Mouse (Mus musculus): ENCODE measurements around the gene Pde7b. TPM values are rescaled to one million over a fixed set of nuclear protein-coding genes. Genes with fewer than 3 reads are reported as not detected.

Pde7b gene
- total and polyA plus RNA-seq, 2 experiments from 2014 or later = 3.3 to 6.0 TPM

DNA sequence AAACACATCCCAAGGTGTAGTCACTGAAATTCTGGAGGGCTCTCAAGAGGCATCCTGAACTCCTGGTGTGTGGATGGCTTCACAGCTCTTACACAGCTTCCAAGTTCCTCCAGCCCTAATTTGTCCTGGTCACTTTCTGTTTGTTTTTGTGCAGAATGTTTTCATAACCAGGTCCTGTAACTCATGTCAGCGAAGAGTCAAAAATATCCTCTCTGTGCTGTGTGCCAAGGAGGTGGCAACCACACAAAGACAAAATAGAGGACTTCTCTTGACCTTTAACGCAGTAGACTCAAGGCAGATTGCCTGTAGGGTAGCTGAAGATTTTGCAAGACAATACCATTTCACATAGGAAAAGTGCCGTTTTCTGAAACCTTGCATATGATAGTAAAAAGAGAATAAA lies 14.9 kb upstream of the Pde7b start:
- WGBS = 82% methylated on average over 3 of the region's 3 CpGs
- TF ChIP-seq CTCF (IDR thresholded peaks at IDR 0.05) = no peak
- Histone ChIP-seq H3K9ac (replicated peaks; ENCODE audit: low read length, poor library complexity, severe bottlenecking) (no peak overlapping the region), H3K36me3 (ENCODE audit: insufficient read depth, low read length) (no peaks in the 10 kb centered on the region), H3K4me3 (ENCODE audit: low read depth, low read length) (no peak overlapping the region), H3K27ac (ENCODE audit: low read depth, low read length) (no peak overlapping the region), H3K4me1 (ENCODE audit: insufficient read depth, low read length) (no peaks in the 10 kb centered on the region), H3K9me3 (ENCODE audit: low read length) (no peaks in the 10 kb centered on the region), H3K4me2 (ENCODE audit: low read depth, low read length, poor library complexity, severe bottlenecking) (no peak overlapping the region), H3K27me3 (ENCODE audit: insufficient read depth, low read length) (no peaks in the 10 kb centered on the region)
- ATAC-seq (ENCODE audit: low FRiP score) (no peak), DNase-seq (ENCODE audit: low spot score) (no peak)

DNA sequence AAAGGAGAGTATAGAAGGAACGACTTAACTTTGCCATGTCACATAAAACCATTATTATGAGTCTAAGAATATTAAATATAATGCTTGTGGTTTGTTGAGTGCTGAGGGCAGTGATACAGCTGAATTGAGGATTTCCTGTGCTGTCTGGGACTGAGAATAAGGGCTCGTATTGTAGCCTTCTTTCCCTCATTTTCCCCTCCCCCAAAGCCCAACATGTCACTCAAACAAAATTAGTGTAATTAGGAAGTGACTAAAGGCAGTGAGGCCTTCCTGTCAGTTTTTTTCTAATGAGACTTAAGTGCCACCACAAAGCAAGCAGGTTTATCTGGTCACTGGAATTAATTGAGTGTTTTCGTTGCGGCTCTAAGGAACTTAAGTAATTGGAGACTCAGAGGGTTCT lies 12.3 kb upstream of the Pde7b start:
- H3K4me3 ChIP-seq (ENCODE audit: low read depth, low read length) = no peak overlapping the region
- no peaks in the 10 kb centered on the region for H3K36me3 ChIP-seq (ENCODE audit: insufficient read depth, low read length)
- no peak for TF ChIP-seq CTCF (IDR thresholded peaks at IDR 0.05)
- no peaks in the 10 kb centered on the region for H3K27me3 ChIP-seq (ENCODE audit: insufficient read depth, low read length)
- 48% methylated on average over 4 of the region's 4 CpGs for WGBS
- H3K4me1 ChIP-seq (ENCODE audit: insufficient read depth, low read length) = no peaks in the 10 kb centered on the region
- DNase-seq (ENCODE audit: low spot score) (no peak), ATAC-seq (ENCODE audit: low FRiP score) (no peak)
- no peak overlapping the region for H3K27ac ChIP-seq (ENCODE audit: low read depth, low read length)
- no peak overlapping the region for H3K9ac ChIP-seq (replicated peaks; ENCODE audit: low read length, poor library complexity, severe bottlenecking)
- no peak overlapping the region for H3K4me2 ChIP-seq (ENCODE audit: low read depth, low read length, poor library complexity, severe bottlenecking)
- no peaks in the 10 kb centered on the region for H3K9me3 ChIP-seq (ENCODE audit: low read length)

DNA sequence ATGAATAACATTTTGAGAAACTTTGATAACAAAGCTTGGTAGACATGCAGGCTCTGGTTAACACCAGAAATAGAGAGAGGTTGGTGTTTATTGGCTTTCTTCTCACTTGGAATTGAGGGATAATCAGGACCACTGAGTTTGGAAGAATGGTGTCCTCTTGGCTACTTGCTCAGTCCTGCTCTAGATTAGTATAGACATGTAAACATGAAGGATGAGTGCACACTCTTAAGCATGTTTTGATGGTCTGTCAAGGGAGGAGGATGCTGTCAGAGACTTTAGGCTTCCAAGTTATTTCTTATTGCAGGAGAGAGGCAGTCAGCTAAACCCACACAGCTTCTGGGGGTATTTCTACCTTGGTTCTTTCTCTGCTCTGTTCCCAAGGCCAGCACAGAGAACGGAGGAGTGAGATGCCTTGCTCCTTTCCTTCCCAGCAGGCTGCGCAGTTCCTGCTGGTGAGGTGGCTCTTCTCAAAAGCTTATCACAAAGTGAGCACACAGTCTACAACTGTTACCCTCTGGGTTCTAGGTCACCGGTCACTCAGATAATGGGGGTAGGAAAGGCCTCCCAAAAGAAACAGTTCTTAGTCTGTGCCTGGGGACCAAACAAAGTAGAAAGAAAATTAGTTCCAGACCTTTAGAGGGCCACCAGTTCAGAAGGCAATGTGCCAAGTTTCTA lies 11.0 kb upstream of the Pde7b start:
- H3K9ac ChIP-seq (replicated peaks; ENCODE audit: low read length, poor library complexity, severe bottlenecking) = no peak overlapping the region
- H3K9me3 ChIP-seq (ENCODE audit: low read length) = no peaks in the 10 kb centered on the region
- H3K27me3 ChIP-seq (ENCODE audit: insufficient read depth, low read length) = no peaks in the 10 kb centered on the region
- ATAC-seq (ENCODE audit: low FRiP score) (no peak), DNase-seq (ENCODE audit: low spot score) (no peak)
- no peak for TF ChIP-seq CTCF (IDR thresholded peaks at IDR 0.05)
- 75% methylated on average over 3 of the region's 3 CpGs for WGBS
- H3K4me1 ChIP-seq (ENCODE audit: insufficient read depth, low read length) = no peaks in the 10 kb centered on the region
- H3K4me3 ChIP-seq (ENCODE audit: low read depth, low read length) = no peak overlapping the region
- no peak overlapping the region for H3K4me2 ChIP-seq (ENCODE audit: low read depth, low read length, poor library complexity, severe bottlenecking)
- H3K36me3 ChIP-seq (ENCODE audit: insufficient read depth, low read length) = no peaks in the 10 kb centered on the region
- H3K27ac ChIP-seq (ENCODE audit: low read depth, low read length) = no peak overlapping the region

DNA sequence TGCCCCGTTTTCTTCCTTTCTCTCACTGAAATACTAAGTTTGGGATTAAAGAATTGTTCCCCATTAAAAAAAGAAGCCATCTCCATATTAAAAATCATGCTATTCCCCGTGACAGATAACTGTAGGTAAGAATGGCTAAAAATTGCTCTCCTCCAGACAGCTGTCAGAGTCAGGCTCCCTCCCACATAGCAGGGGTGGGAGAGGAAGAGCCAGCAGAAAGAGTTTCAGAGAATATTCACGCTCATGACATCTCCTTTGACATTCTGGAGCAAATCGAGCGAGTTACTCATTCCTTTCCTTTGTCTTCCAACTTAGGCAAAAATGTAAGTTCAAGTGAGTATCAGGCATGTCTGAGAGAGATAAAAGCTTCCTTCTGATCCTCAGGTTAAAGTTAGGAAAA lies 8.7 kb upstream of the Pde7b start:
- no peak for ATAC-seq (ENCODE audit: low FRiP score)
- no peaks in the 10 kb centered on the region for H3K9me3 ChIP-seq (ENCODE audit: low read length)
- DNase-seq (ENCODE audit: low spot score) = no peak
- WGBS = 61% methylated on average over 5 of the region's 5 CpGs
- no peak for TF ChIP-seq CTCF (IDR thresholded peaks at IDR 0.05)
- no peak overlapping the region for H3K4me3 ChIP-seq (ENCODE audit: low read depth, low read length)
- no peaks in the 10 kb centered on the region for H3K4me1 ChIP-seq (ENCODE audit: insufficient read depth, low read length)
- no peaks in the 10 kb centered on the region for H3K36me3 ChIP-seq (ENCODE audit: insufficient read depth, low read length)
- no peak overlapping the region for H3K9ac ChIP-seq (replicated peaks; ENCODE audit: low read length, poor library complexity, severe bottlenecking)
- H3K27me3 ChIP-seq (ENCODE audit: insufficient read depth, low read length) = no peaks in the 10 kb centered on the region
- H3K27ac ChIP-seq (ENCODE audit: low read depth, low read length) = no peak overlapping the region
- no peak overlapping the region for H3K4me2 ChIP-seq (ENCODE audit: low read depth, low read length, poor library complexity, severe bottlenecking)

DNA sequence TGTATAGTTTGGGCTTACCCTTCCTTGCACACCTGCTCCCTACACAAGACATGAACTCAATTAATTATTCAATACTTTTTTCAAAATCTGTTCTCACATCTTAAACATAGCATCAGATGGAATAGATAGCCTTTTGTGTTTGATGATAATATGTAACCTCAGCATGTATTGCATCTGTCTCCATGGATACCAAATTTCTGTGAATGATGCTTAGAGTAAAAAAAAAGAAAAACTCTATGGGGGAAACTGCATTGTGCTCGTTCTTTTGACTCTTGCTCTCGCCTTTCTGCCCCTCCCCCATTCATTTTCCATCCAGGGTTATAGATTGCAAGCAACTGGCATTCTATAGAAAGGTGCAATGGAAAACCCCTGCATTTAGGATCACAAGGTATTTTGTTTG lies 7.3 kb upstream of the Pde7b start:
- DNase-seq (ENCODE audit: low spot score) = peak; percentile 17

DNA sequence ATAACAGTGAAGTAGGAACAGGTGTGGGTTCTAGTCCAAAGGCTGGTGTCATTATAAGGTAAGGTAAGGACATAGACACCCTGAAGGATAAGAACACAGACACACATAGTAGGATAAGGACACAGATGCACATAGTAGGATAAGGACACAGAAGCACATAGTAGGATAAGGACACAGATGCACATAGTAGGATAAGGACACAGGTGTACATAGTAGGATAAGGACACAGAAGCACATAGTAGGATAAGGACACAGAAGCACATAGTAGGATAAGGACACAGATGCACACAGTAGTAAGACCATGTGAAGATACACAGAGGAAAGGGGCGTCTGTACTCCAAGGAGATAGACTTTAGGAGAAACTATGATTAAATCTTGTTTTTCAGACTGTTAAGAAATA lies 5.2 kb upstream of the Pde7b start:
- 85% methylated on average over 1 of the region's 1 CpGs for WGBS
- Histone ChIP-seq H3K27me3 (ENCODE audit: insufficient read depth, low read length) (no peaks in the 10 kb centered on the region), H3K4me1 (ENCODE audit: insufficient read depth, low read length) (0 out of 2 replicates have a peak, but pooled peaks cover 5% of the 10 kb centered on the region), H3K36me3 (ENCODE audit: insufficient read depth, low read length) (no peaks in the 10 kb centered on the region), H3K9me3 (ENCODE audit: low read length) (no peaks in the 10 kb centered on the region), H3K9ac (replicated peaks; ENCODE audit: low read length, poor library complexity, severe bottlenecking) (no peak overlapping the region), H3K4me2 (ENCODE audit: low read depth, low read length, poor library complexity, severe bottlenecking) (no peak overlapping the region), H3K4me3 (ENCODE audit: low read depth, low read length) (no peak overlapping the region), H3K27ac (ENCODE audit: low read depth, low read length) (no peak overlapping the region)
- ATAC-seq (ENCODE audit: low FRiP score) (no peak), DNase-seq (ENCODE audit: low spot score) (no peak)
- TF ChIP-seq CTCF (IDR thresholded peaks at IDR 0.05) = no peak

More for the DNA sequence above, 7.3 kb upstream of the Pde7b start:
- Histone ChIP-seq H3K4me1 (ENCODE audit: insufficient read depth, low read length) (no peaks in the 10 kb centered on the region), H3K4me2 (ENCODE audit: low read depth, low read length, poor library complexity, severe bottlenecking) (no peak overlapping the region), H3K27ac (ENCODE audit: low read depth, low read length) (no peak overlapping the region), H3K9me3 (ENCODE audit: low read length) (no peaks in the 10 kb centered on the region), H3K36me3 (ENCODE audit: insufficient read depth, low read length) (no peaks in the 10 kb centered on the region), H3K27me3 (ENCODE audit: insufficient read depth, low read length) (no peaks in the 10 kb centered on the region), H3K9ac (replicated peaks; ENCODE audit: low read length, poor library complexity, severe bottlenecking) (no peak overlapping the region), H3K4me3 (ENCODE audit: low read depth, low read length) (no peak overlapping the region)
- TF ChIP-seq CTCF (IDR thresholded peaks at IDR 0.05) = no peak
- 15% methylated on average over 2 of the region's 2 CpGs for WGBS
- no peak for ATAC-seq (ENCODE audit: low FRiP score)

All from midbrain, postnatal 0 days (tissue).